Mouse (Mus musculus): Measurements from ENCODE around the gene Stard3. TPM values are rescaled to one million over a fixed set of nuclear protein-coding genes. Genes with fewer than 3 reads are reported as not detected.

Stard3 gene
- total and polyA plus RNA-seq, 3 experiments = 53.0 to 62.5 TPM; not detected in 1

DNA sequence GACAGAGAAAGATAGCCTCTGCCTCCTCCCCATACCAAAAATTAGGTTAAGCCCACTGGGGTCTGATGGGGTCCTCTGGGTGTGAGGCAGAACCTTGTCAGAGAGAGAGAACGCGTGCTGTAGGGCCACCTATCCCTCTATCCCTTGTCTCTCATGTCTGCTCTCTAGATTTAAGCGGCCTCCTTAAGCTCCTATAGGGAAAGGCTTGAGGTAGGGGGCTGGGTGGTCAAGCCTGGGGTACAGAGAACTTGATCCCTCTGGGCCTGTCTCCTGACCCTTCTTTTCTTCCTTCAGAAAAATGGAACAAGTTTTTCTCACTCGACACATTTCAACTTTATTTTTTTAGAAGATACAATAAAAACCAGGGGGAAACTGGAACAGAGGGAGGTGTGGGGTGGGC, 25.3 kb upstream of the Stard3 start:
- no peak overlapping the region for H3K27ac ChIP-seq (ENCODE audit: control insufficient read depth, low read depth, low read length)
- H3K36me3 ChIP-seq (ENCODE audit: control insufficient read depth in 1 of 2, insufficient read depth in 2 of 2, low read length in 2 of 2) = no peaks in the 10 kb centered on the region
- no peaks in the 10 kb centered on the region for H3K79me2 ChIP-seq (ENCODE audit: control insufficient read depth, insufficient read depth, low read length, poor library complexity)
- DNase-seq (ENCODE audit: low read depth, low spot score) = no peak
- no peaks in the 10 kb centered on the region for H3K9me3 ChIP-seq (replicated peaks; ENCODE audit: insufficient read depth, low read length)
- H3K27me3 ChIP-seq (ENCODE audit: control insufficient read depth in 1 of 2, insufficient read depth in 2 of 2, low read length in 2 of 2) = peaks cover 0 to 2% of the 10 kb centered on the region in 2 experiments; a peak in 1 of 4 replicates
- no peak overlapping the region for H3K4me3 ChIP-seq (ENCODE audit: control insufficient read depth in 1 of 2, insufficient read depth in 1 of 2, low read depth in 2 of 2, low read length in 2 of 2)
- H3K4me1 ChIP-seq (ENCODE audit: control insufficient read depth in 1 of 2, insufficient read depth in 2 of 2, low read length in 2 of 2) = peaks cover 0 to 4% of the 10 kb centered on the region in 2 experiments; a peak in 1 of 4 replicates
- H3K9ac ChIP-seq (ENCODE audit: control insufficient read depth, low read depth, low read length, poor library complexity, severe bottlenecking) = no peak overlapping the region
- TF ChIP-seq SMC3 (IDR thresholded peaks at IDR 0.05; ENCODE audit: low read depth, low read length) (no peak), MXI1 (IDR thresholded peaks at IDR 0.05; ENCODE audit: low read depth, low read length) (no peak), ZC3H11A (IDR thresholded peaks at IDR 0.05; ENCODE audit: low read depth, low read length) (no peak), USF2 (IDR thresholded peaks at IDR 0.05; ENCODE audit: borderline replicate concordance in 1 of 2, insufficient read depth in 1 of 2, low read depth in 1 of 2, low read length in 2 of 2) (no peak), BHLHE40 (IDR thresholded peaks at IDR 0.05; ENCODE audit: borderline replicate concordance, low read depth, low read length) (no peak), RCOR1 (IDR thresholded peaks at IDR 0.05; ENCODE audit: low read depth, low read length) (no peak), CHD2 (IDR thresholded peaks at IDR 0.05; ENCODE audit: low read length) (no peak), MAFK (IDR thresholded peaks at IDR 0.05; ENCODE audit: borderline replicate concordance, low read depth, low read length) (no peak)

DNA sequence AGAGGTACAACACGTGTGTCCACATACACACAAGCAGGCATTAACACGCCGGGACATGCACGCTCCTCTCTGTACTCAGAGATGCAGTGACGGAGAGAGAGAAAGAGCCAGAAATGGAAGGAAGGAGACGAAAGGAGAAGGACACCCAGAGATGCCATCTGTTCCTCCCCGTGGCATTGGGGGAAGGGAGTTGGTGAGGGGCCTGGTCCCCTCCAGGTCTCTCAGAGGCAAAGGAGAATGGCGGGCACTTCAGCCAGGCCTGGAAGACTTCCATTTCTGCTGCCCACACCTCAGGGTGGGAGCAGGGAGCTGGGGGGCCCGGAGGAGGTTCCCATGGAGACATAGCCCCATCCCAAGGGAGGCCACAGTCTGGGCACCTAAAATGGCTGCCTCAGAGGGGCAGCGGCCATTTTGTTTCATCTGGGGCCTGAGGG, 24.9 kb upstream of the Stard3 start:
- TF ChIP-seq CHD2 (IDR thresholded peaks at IDR 0.05; ENCODE audit: low read length) (no peak), MYB (IDR thresholded peaks at IDR 0.05; ENCODE audit: low read depth, low read length) (no peak), E2F4 (IDR thresholded peaks at IDR 0.05; ENCODE audit: borderline replicate concordance, low read depth, low read length) (no peak), ZMIZ1 (IDR thresholded peaks at IDR 0.05; ENCODE audit: low read depth, low read length) (no peak), HCFC1 (IDR thresholded peaks at IDR 0.05; ENCODE audit: low read depth, low read length) (no peak), MYC (IDR thresholded peaks at IDR 0.05; ENCODE audit: low read depth, low read length) (no peak), POLR2A (IDR thresholded peaks at IDR 0.05; ENCODE audit: control insufficient read depth in 1 of 2, insufficient read depth in 1 of 2, low read depth in 1 of 2, low read length in 2 of 2, poor library complexity in 1 of 2) (no peak), RAD21 (IDR thresholded peaks at IDR 0.05; ENCODE audit: low read depth, low read length) (no peak), JUND (IDR thresholded peaks at IDR 0.05; ENCODE audit: low read depth, low read length) (no peak), POLR2AphosphoS2 (IDR thresholded peaks at IDR 0.05; ENCODE audit: low read length) (no peak), USF2 (IDR thresholded peaks at IDR 0.05; ENCODE audit: borderline replicate concordance in 1 of 2, insufficient read depth in 1 of 2, low read depth in 1 of 2, low read length in 2 of 2) (no peak), ZC3H11A (IDR thresholded peaks at IDR 0.05; ENCODE audit: low read depth, low read length) (no peak), POLR2AphosphoS5 (IDR thresholded peaks at IDR 0.05; ENCODE audit: borderline replicate concordance, low read depth, low read length) (no peak), MAX (IDR thresholded peaks at IDR 0.05; ENCODE audit: low read length) (no peak), TCF12 (IDR thresholded peaks at IDR 0.05; ENCODE audit: low read depth, low read length) (no peak), ZKSCAN1 (IDR thresholded peaks at IDR 0.05; ENCODE audit: low read depth, low read length) (no peak)
- Histone ChIP-seq H3K36me3 (ENCODE audit: control insufficient read depth in 1 of 2, insufficient read depth in 2 of 2, low read length in 2 of 2) (no peaks in the 10 kb centered on the region), H3K4me1 (ENCODE audit: control insufficient read depth in 1 of 2, insufficient read depth in 2 of 2, low read length in 2 of 2) (peaks cover 0 to 4% of the 10 kb centered on the region in 2 experiments; a peak in 1 of 4 replicates), H3K9me3 (replicated peaks; ENCODE audit: insufficient read depth, low read length) (no peaks in the 10 kb centered on the region), H3K27me3 (ENCODE audit: control insufficient read depth in 1 of 2, insufficient read depth in 2 of 2, low read length in 2 of 2) (peaks cover 0 to 2% of the 10 kb centered on the region in 2 experiments; a peak in 1 of 4 replicates), H3K4me3 (ENCODE audit: control insufficient read depth in 1 of 2, insufficient read depth in 1 of 2, low read depth in 2 of 2, low read length in 2 of 2) (no peak overlapping the region), H3K9ac (ENCODE audit: control insufficient read depth, low read depth, low read length, poor library complexity, severe bottlenecking) (no peak overlapping the region), H3K27ac (ENCODE audit: control insufficient read depth, low read depth, low read length) (no peak overlapping the region), H3K79me2 (ENCODE audit: control insufficient read depth, insufficient read depth, low read length, poor library complexity) (no peaks in the 10 kb centered on the region)
- no peak for DNase-seq (ENCODE audit: low read depth, low spot score)
